Mouse (Mus musculus) T-helper 1 cell (primary cell): ENCODE results near the gene B4galnt3.

Experiments
- in situ Hi-C: fragments of 300-600 bp; cut with MboI, MseI; formaldehyde crosslinking; loops from one replicate; pipeline ENCODE4 v1.15.1; 2025; ENCODE audit warnings: high pct_unique_total_duplicates

Gene B4galnt3

GRCm38 (mm10) chr6:120187587-120188176, 106.7 kb downstream of the B4galnt3 start:
- in situ Hi-C loops: no loop called here

GRCm38 (mm10) chr6:120186594-120186993, 107.8 kb downstream of the B4galnt3 start:
- in situ Hi-C loops: no loop called here

GRCm38 (mm10) chr6:120185756-120186155, 108.6 kb downstream of the B4galnt3 start:
- in situ Hi-C loops: no loop called here

- in situ Hi-C loops: no loop called here
Observed at GRCm38 (mm10) chr6:120185012-120185730, 109.2 kb downstream of the B4galnt3 start.

GRCm38 (mm10) chr6:120183771-120184170, 110.6 kb downstream of the B4galnt3 start:
- in situ Hi-C loops: no loop called here

- in situ Hi-C loops: no loop called here
Observed at GRCm38 (mm10) chr6:120182160-120182559, 112.2 kb downstream of the B4galnt3 start.

- in situ Hi-C loops: no loop called here
Observed at GRCm38 (mm10) chr6:120180492-120180891, 113.9 kb downstream of the B4galnt3 start.

- in situ Hi-C loops: no loop called here
Observed at GRCm38 (mm10) chr6:120179756-120180206, 114.6 kb downstream of the B4galnt3 start.

- in situ Hi-C loops: no loop called here
Observed at GRCm38 (mm10) chr6:120179044-120179755, 115.2 kb downstream of the B4galnt3 start.

GRCm38 (mm10) chr6:120175650-120176049, 118.7 kb downstream of the B4galnt3 start:
- in situ Hi-C loops: no loop called here

GRCm38 (mm10) chr6:120174602-120175115, 119.7 kb downstream of the B4galnt3 start:
- in situ Hi-C loops: no loop called here

- in situ Hi-C loops: no loop called here
Observed at GRCm38 (mm10) chr6:120174028-120174601, 120.2 kb downstream of the B4galnt3 start.

- in situ Hi-C loops: no loop called here
Observed at GRCm38 (mm10) chr6:120172294-120173017, 121.9 kb downstream of the B4galnt3 start.

- in situ Hi-C loops: no loop called here
Observed at GRCm38 (mm10) chr6:120167574-120167973, 126.8 kb downstream of the B4galnt3 start.

GRCm38 (mm10) chr6:120164765-120165164, 129.6 kb downstream of the B4galnt3 start:
- in situ Hi-C loops: no loop called here

- in situ Hi-C loops: no loop called here
Observed at GRCm38 (mm10) chr6:120162928-120163327, 131.4 kb downstream of the B4galnt3 start.

GRCm38 (mm10) chr6:120159133-120159901, 135.0 kb downstream of the B4galnt3 start:
- in situ Hi-C loops: no loop called here

- in situ Hi-C loops: no loop called here
Observed at GRCm38 (mm10) chr6:120157479-120157878, 136.9 kb downstream of the B4galnt3 start.

- in situ Hi-C loops: no loop called here
Observed at GRCm38 (mm10) chr6:120155510-120155909, 138.8 kb downstream of the B4galnt3 start.

- in situ Hi-C loops: no loop called here
Observed at GRCm38 (mm10) chr6:120154526-120155309, 139.6 kb downstream of the B4galnt3 start.
